Mouse (Mus musculus) myocyte (in vitro differentiated cells): ENCODE results near the gene Rad51b. TPM values are rescaled to one million over a fixed set of nuclear protein-coding genes. Genes with fewer than 3 reads are reported as not detected.
A peak's percentile ranks its signal among the peaks of the same experiment; 100 is the strongest.

Experiments
- H3K27me3 ChIP-seq: one replicate; pipeline ENCODE4 v1.6.1; 2011; ENCODE audit not compliant: control insufficient read depth, insufficient read depth, insufficient read length
- H3K36me3 ChIP-seq: one replicate; pipeline ENCODE4 v1.6.1; 2011; ENCODE audit not compliant: control insufficient read depth, insufficient read depth
- H3K4me2 ChIP-seq: one replicate; pipeline ENCODE4 v1.6.1; 2011; ENCODE audit warnings: low read depth, control low read depth
- H3K4me3 ChIP-seq: one replicate; pipeline ENCODE4 v1.5.1; 2011; ENCODE audit warnings: mild to moderate bottlenecking, control low read depth, moderate library complexity
- H3K79me2 ChIP-seq: one replicate; pipeline ENCODE4 v1.6.1; 2011; ENCODE audit not compliant: control insufficient read depth, insufficient read depth
- H3ac ChIP-seq: one replicate; pipeline ENCODE4 v1.6.1; 2011; ENCODE audit not compliant: control insufficient read depth, insufficient read length
- CEBPB ChIP-seq: IDR thresholded peaks from 2 replicates; pipeline ENCODE4 v1.6.1; 2011; ENCODE audit warnings: mild to moderate bottlenecking, moderate library complexity; ENCODE audit not compliant: poor library complexity, insufficient read depth, severe bottlenecking
- E2F4 ChIP-seq: IDR thresholded peaks from one replicate; pipeline ENCODE4 v1.6.1; 2011; ENCODE audit warnings: mild to moderate bottlenecking, control low read depth, moderate library complexity; ENCODE audit not compliant: insufficient read depth
- MAX ChIP-seq: IDR thresholded peaks from one replicate; pipeline ENCODE4 v1.6.1; 2011; ENCODE audit warnings: low read depth, mild to moderate bottlenecking, control low read depth
- MYOD1 ChIP-seq, 3 experiments: IDR thresholded peaks; one replicate each; pipeline ENCODE4 v1.6.1; 2011; ENCODE audit warnings: control low read depth in 2 of 3, low read depth in 2 of 3, mild to moderate bottlenecking in 2 of 3, moderate library complexity in 1 of 3; ENCODE audit not compliant: insufficient read length in 2 of 3, control insufficient read depth in 1 of 3
- MYOG ChIP-seq, 3 experiments: IDR thresholded peaks; one replicate each; pipeline ENCODE4 v1.6.1; 2011; ENCODE audit warnings: control low read depth in 2 of 3, low read depth in 2 of 3, mild to moderate bottlenecking in 2 of 3; ENCODE audit not compliant: insufficient read length in 2 of 3, control insufficient read depth in 1 of 3, insufficient read depth in 1 of 3
- POLR2A ChIP-seq: IDR thresholded peaks from one replicate; pipeline ENCODE4 v1.6.1; 2011; ENCODE audit warnings: low read depth, mild to moderate bottlenecking, control low read depth, moderate library complexity; ENCODE audit not compliant: insufficient read length
- POLR2AphosphoS2 ChIP-seq: IDR thresholded peaks from one replicate; pipeline ENCODE4 v1.6.1; 2011; ENCODE audit warnings: low read depth, control low read depth; ENCODE audit not compliant: insufficient read length
- REST ChIP-seq: IDR thresholded peaks from one replicate; pipeline ENCODE4 v1.6.1; 2011; ENCODE audit warnings: mild to moderate bottlenecking, control low read depth, moderate library complexity; ENCODE audit not compliant: insufficient read depth, insufficient read length
- SRF ChIP-seq: IDR thresholded peaks from one replicate; pipeline ENCODE4 v1.6.1; 2011; ENCODE audit warnings: low read depth; ENCODE audit not compliant: control insufficient read depth, insufficient read length
- TCF12 ChIP-seq: IDR thresholded peaks from one replicate; pipeline ENCODE4 v1.6.1; 2011; ENCODE audit warnings: mild to moderate bottlenecking, control low read depth; ENCODE audit not compliant: poor library complexity, insufficient read depth, severe bottlenecking
- TCF3 ChIP-seq: IDR thresholded peaks from one replicate; pipeline ENCODE4 v1.6.1; 2011; ENCODE audit warnings: low read depth, control low read depth; ENCODE audit not compliant: insufficient read length
- USF1 ChIP-seq: IDR thresholded peaks from one replicate; pipeline ENCODE4 v1.6.1; 2011; ENCODE audit warnings: low read depth, mild to moderate bottlenecking, control low read depth, moderate library complexity
- polyA plus RNA-seq: library from polyadenylated mRNA; unstranded; fragments of >200 nt; fragmentation: generic; extraction: Trizol; gene quantifications from one replicate; pipeline ENCODE4 v1.2.1, GENCODE M21; 2012; ENCODE audit warnings: missing spikeins

Gene Rad51b
- polyA plus RNA-seq, 1 experiment, result 1.8 TPM

- Histone ChIP-seq H3K4me2 (no peak overlapping the region), H3K36me3 (no peaks in the 10 kb centered on the region), H3K4me3 (no peak overlapping the region), H3K27me3 (no peaks in the 10 kb centered on the region), H3ac (no peak overlapping the region), H3K79me2 (no peaks in the 10 kb centered on the region)
- no peak for TF ChIP-seq E2F4
- TF ChIP-seq USF1, result no peak
- no peak for TF ChIP-seq MAX
- no peak for TF ChIP-seq TCF3
- no peak for TF ChIP-seq CEBPB
- no peak for TF ChIP-seq MYOD1 (IDR thresholded peaks at IDR 0.05; ENCODE audit: control insufficient read depth in 1 of 3, insufficient read length in 2 of 3, low read depth in 2 of 3)
- TF ChIP-seq REST, result no peak
- no peak for TF ChIP-seq POLR2A
- no peak for TF ChIP-seq SRF
- no peak for TF ChIP-seq MYOG (IDR thresholded peaks at IDR 0.05; ENCODE audit: control insufficient read depth in 1 of 3, insufficient read depth in 1 of 3, insufficient read length in 2 of 3, low read depth in 2 of 3)
- no peak for TF ChIP-seq TCF12
- no peak for TF ChIP-seq POLR2AphosphoS2
Observed at GRCm38 (mm10) chr12:79843002-79843401, 545.9 kb downstream of the Rad51b start.

GRCm38 (mm10) chr12:79843496-79843895 is 546.4 kb downstream of the Rad51b start:
- no peaks in the 10 kb centered on the region for H3K36me3 ChIP-seq
- H3K4me3 ChIP-seq, result no peak overlapping the region
- no peak overlapping the region for H3K4me2 ChIP-seq
- TF ChIP-seq MYOG (IDR thresholded peaks at IDR 0.05; ENCODE audit: control insufficient read depth in 1 of 3, insufficient read depth in 1 of 3, insufficient read length in 2 of 3, low read depth in 2 of 3), result no peak
- TF ChIP-seq MAX, result no peak
- TF ChIP-seq E2F4, result no peak
- no peaks in the 10 kb centered on the region for H3K27me3 ChIP-seq
- no peak overlapping the region for H3ac ChIP-seq
- no peaks in the 10 kb centered on the region for H3K79me2 ChIP-seq

GRCm38 (mm10) chr12:79846247-79847151 is 549.4 kb downstream of the Rad51b start:
- H3K79me2 ChIP-seq, result no peaks in the 10 kb centered on the region
- H3K4me2 ChIP-seq, result no peak overlapping the region
- no peaks in the 10 kb centered on the region for H3K36me3 ChIP-seq
- TF ChIP-seq REST (no peak), MAX (no peak), MYOD1 (IDR thresholded peaks at IDR 0.05; ENCODE audit: control insufficient read depth in 1 of 3, insufficient read length in 2 of 3, low read depth in 2 of 3) (no peak), USF1 (no peak), CEBPB (no peak), POLR2AphosphoS2 (no peak), TCF12 (no peak), TCF3 (no peak), E2F4 (no peak), MYOG (IDR thresholded peaks at IDR 0.05; ENCODE audit: control insufficient read depth in 1 of 3, insufficient read depth in 1 of 3, insufficient read length in 2 of 3, low read depth in 2 of 3) (no peak), SRF (no peak), POLR2A (no peak)
- H3K27me3 ChIP-seq, result no peaks in the 10 kb centered on the region
- H3K4me3 ChIP-seq, result no peak overlapping the region
- no peak overlapping the region for H3ac ChIP-seq

- TF ChIP-seq MYOD1 (IDR thresholded peaks at IDR 0.05; ENCODE audit: control insufficient read depth in 1 of 3, insufficient read length in 2 of 3, low read depth in 2 of 3) (no peak), CEBPB (no peak), POLR2A (no peak), MAX (no peak), E2F4 (no peak), SRF (no peak), TCF3 (no peak), TCF12 (no peak), USF1 (no peak), REST (no peak), MYOG (IDR thresholded peaks at IDR 0.05; ENCODE audit: control insufficient read depth in 1 of 3, insufficient read depth in 1 of 3, insufficient read length in 2 of 3, low read depth in 2 of 3) (no peak), POLR2AphosphoS2 (no peak)
- H3K79me2 ChIP-seq, result no peaks in the 10 kb centered on the region
Observed at GRCm38 (mm10) chr12:79848539-79848938, 551.5 kb downstream of the Rad51b start.

GRCm38 (mm10) chr12:79850021-79850420 is 552.9 kb downstream of the Rad51b start:
- Histone ChIP-seq H3K4me3 (no peak overlapping the region), H3ac (no peak overlapping the region), H3K79me2 (no peaks in the 10 kb centered on the region), H3K27me3 (no peaks in the 10 kb centered on the region), H3K36me3 (no peaks in the 10 kb centered on the region), H3K4me2 (no peak overlapping the region)
- TF ChIP-seq CEBPB, result 0 out of 2 replicates have a peak, but pooled peaks have one; percentile 30
- TF ChIP-seq SRF, result no peak

More at GRCm38 (mm10) chr12:79848539-79848938, 551.5 kb downstream of the Rad51b start:
- Histone ChIP-seq H3K4me3 (no peak overlapping the region), H3ac (no peak overlapping the region), H3K36me3 (no peaks in the 10 kb centered on the region), H3K27me3 (no peaks in the 10 kb centered on the region), H3K4me2 (no peak overlapping the region)
